Mouse (Mus musculus) myocyte (in vitro differentiated cells): ENCODE data around the gene Rgs9. TPM values are rescaled to one million over a fixed set of nuclear protein-coding genes. Genes with fewer than 3 reads are reported as not detected.

Experiments
- H3K27me3 ChIP-seq: one replicate; pipeline ENCODE4 v1.6.1; 2011; ENCODE audit not compliant: control insufficient read depth, insufficient read depth, insufficient read length
- H3K36me3 ChIP-seq: one replicate; pipeline ENCODE4 v1.6.1; 2011; ENCODE audit not compliant: control insufficient read depth, insufficient read depth
- H3K4me2 ChIP-seq: one replicate; pipeline ENCODE4 v1.6.1; 2011; ENCODE audit warnings: low read depth, control low read depth
- H3K4me3 ChIP-seq: one replicate; pipeline ENCODE4 v1.5.1; 2011; ENCODE audit warnings: mild to moderate bottlenecking, control low read depth, moderate library complexity
- H3K79me2 ChIP-seq: one replicate; pipeline ENCODE4 v1.6.1; 2011; ENCODE audit not compliant: control insufficient read depth, insufficient read depth
- H3ac ChIP-seq: one replicate; pipeline ENCODE4 v1.6.1; 2011; ENCODE audit not compliant: control insufficient read depth, insufficient read length
- CEBPB ChIP-seq: IDR thresholded peaks from 2 replicates; pipeline ENCODE4 v1.6.1; 2011; ENCODE audit warnings: mild to moderate bottlenecking, moderate library complexity; ENCODE audit not compliant: poor library complexity, insufficient read depth, severe bottlenecking
- E2F4 ChIP-seq: IDR thresholded peaks from one replicate; pipeline ENCODE4 v1.6.1; 2011; ENCODE audit warnings: mild to moderate bottlenecking, control low read depth, moderate library complexity; ENCODE audit not compliant: insufficient read depth
- MAX ChIP-seq: IDR thresholded peaks from one replicate; pipeline ENCODE4 v1.6.1; 2011; ENCODE audit warnings: low read depth, mild to moderate bottlenecking, control low read depth
- MYOD1 ChIP-seq, 3 experiments: IDR thresholded peaks; one replicate each; pipeline ENCODE4 v1.6.1; 2011; ENCODE audit warnings: control low read depth in 2 of 3, low read depth in 2 of 3, mild to moderate bottlenecking in 2 of 3, moderate library complexity in 1 of 3; ENCODE audit not compliant: insufficient read length in 2 of 3, control insufficient read depth in 1 of 3
- MYOG ChIP-seq, 3 experiments: IDR thresholded peaks; one replicate each; pipeline ENCODE4 v1.6.1; 2011; ENCODE audit warnings: control low read depth in 2 of 3, low read depth in 2 of 3, mild to moderate bottlenecking in 2 of 3; ENCODE audit not compliant: insufficient read length in 2 of 3, control insufficient read depth in 1 of 3, insufficient read depth in 1 of 3
- POLR2A ChIP-seq: IDR thresholded peaks from one replicate; pipeline ENCODE4 v1.6.1; 2011; ENCODE audit warnings: low read depth, mild to moderate bottlenecking, control low read depth, moderate library complexity; ENCODE audit not compliant: insufficient read length
- POLR2AphosphoS2 ChIP-seq: IDR thresholded peaks from one replicate; pipeline ENCODE4 v1.6.1; 2011; ENCODE audit warnings: low read depth, control low read depth; ENCODE audit not compliant: insufficient read length
- REST ChIP-seq: IDR thresholded peaks from one replicate; pipeline ENCODE4 v1.6.1; 2011; ENCODE audit warnings: mild to moderate bottlenecking, control low read depth, moderate library complexity; ENCODE audit not compliant: insufficient read depth, insufficient read length
- SRF ChIP-seq: IDR thresholded peaks from one replicate; pipeline ENCODE4 v1.6.1; 2011; ENCODE audit warnings: low read depth; ENCODE audit not compliant: control insufficient read depth, insufficient read length
- TCF12 ChIP-seq: IDR thresholded peaks from one replicate; pipeline ENCODE4 v1.6.1; 2011; ENCODE audit warnings: mild to moderate bottlenecking, control low read depth; ENCODE audit not compliant: poor library complexity, insufficient read depth, severe bottlenecking
- TCF3 ChIP-seq: IDR thresholded peaks from one replicate; pipeline ENCODE4 v1.6.1; 2011; ENCODE audit warnings: low read depth, control low read depth; ENCODE audit not compliant: insufficient read length
- USF1 ChIP-seq: IDR thresholded peaks from one replicate; pipeline ENCODE4 v1.6.1; 2011; ENCODE audit warnings: low read depth, mild to moderate bottlenecking, control low read depth, moderate library complexity
- polyA plus RNA-seq: library from polyadenylated mRNA; unstranded; fragments of >200 nt; fragmentation: generic; extraction: Trizol; gene quantifications from one replicate; pipeline ENCODE4 v1.2.1, GENCODE M21; 2012; ENCODE audit warnings: missing spikeins

Gene Rgs9
- polyA plus RNA-seq, 1 experiment: not detected

DNA sequence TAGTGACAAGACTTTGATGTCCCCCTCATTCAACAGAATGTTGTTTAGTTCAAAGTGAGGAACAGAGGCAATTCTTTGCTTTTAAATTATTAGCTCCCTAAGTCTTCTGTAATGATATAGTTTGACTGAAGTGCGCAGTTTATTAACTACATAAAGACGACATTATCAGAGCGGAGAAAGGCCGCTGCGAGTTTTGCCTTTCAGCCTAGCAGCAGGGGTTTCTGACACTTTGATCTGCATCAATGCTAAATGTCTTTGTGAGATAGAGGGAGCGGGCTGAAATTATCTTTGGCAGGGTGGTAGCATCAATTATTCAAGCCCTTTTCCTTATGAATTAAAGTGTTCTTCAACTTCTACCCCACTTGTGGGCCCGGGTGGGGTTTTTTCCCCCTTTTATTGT lies 87.6 kb downstream of the Rgs9 start:
- no peaks in the 10 kb centered on the region for H3K79me2 ChIP-seq
- H3K4me2 ChIP-seq: no peak overlapping the region
- H3K36me3 ChIP-seq: no peaks in the 10 kb centered on the region
- H3K4me3 ChIP-seq: no peak overlapping the region
- H3K27me3 ChIP-seq: no peaks in the 10 kb centered on the region
- H3ac ChIP-seq: no peak overlapping the region
- no peak for TF ChIP-seq REST
- TF ChIP-seq CEBPB: no peak
- no peak for TF ChIP-seq MAX
- no peak for TF ChIP-seq MYOG (IDR thresholded peaks at IDR 0.05; ENCODE audit: control insufficient read depth in 1 of 3, insufficient read depth in 1 of 3, insufficient read length in 2 of 3, low read depth in 2 of 3)
- no peak for TF ChIP-seq E2F4
- no peak for TF ChIP-seq POLR2AphosphoS2
- TF ChIP-seq USF1: no peak
- no peak for TF ChIP-seq TCF12
- TF ChIP-seq SRF: no peak
- TF ChIP-seq POLR2A: no peak
- TF ChIP-seq TCF3: no peak
- TF ChIP-seq MYOD1 (IDR thresholded peaks at IDR 0.05; ENCODE audit: control insufficient read depth in 1 of 3, insufficient read length in 2 of 3, low read depth in 2 of 3): no peak

GRCm38 (mm10) chr11:109206732-109207131 lies 91.2 kb downstream of the Rgs9 start:
- Histone ChIP-seq H3K36me3 (no peaks in the 10 kb centered on the region), H3K27me3 (no peaks in the 10 kb centered on the region), H3K79me2 (no peaks in the 10 kb centered on the region), H3K4me3 (no peak overlapping the region), H3K4me2 (no peak overlapping the region), H3ac (no peak overlapping the region)
- TF ChIP-seq MYOD1 (IDR thresholded peaks at IDR 0.05; ENCODE audit: control insufficient read depth in 1 of 3, insufficient read length in 2 of 3, low read depth in 2 of 3): no peak
- no peak for TF ChIP-seq USF1
- TF ChIP-seq E2F4: no peak
- no peak for TF ChIP-seq REST
- no peak for TF ChIP-seq POLR2A
- no peak for TF ChIP-seq POLR2AphosphoS2
- no peak for TF ChIP-seq MAX
- TF ChIP-seq CEBPB: no peak
- no peak for TF ChIP-seq TCF3
- TF ChIP-seq MYOG (IDR thresholded peaks at IDR 0.05; ENCODE audit: control insufficient read depth in 1 of 3, insufficient read depth in 1 of 3, insufficient read length in 2 of 3, low read depth in 2 of 3): no peak
- no peak for TF ChIP-seq TCF12
- no peak for TF ChIP-seq SRF

DNA sequence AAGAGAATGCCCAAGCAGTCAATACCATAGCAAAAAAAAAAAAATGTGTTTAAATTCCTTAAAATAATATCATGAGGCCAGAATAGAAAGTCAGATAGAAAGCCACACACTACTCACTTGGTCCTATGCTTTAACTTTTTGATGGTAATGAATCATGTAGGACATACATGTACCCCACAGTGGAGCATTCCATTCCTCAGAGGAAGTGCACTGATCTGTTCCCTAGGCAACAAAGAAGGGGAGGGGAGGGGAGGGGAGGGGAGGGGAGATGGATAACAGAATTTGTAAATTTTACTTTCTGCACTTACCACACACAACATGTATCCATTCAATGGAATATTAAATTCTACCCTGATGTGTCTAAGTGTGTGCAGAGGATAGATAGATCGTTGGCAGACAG lies 91.9 kb downstream of the Rgs9 start:
- Histone ChIP-seq H3K4me3 (no peak overlapping the region), H3K79me2 (no peaks in the 10 kb centered on the region), H3K27me3 (no peaks in the 10 kb centered on the region), H3K4me2 (no peak overlapping the region), H3K36me3 (no peaks in the 10 kb centered on the region), H3ac (no peak overlapping the region)
- no peak for TF ChIP-seq E2F4
- TF ChIP-seq POLR2AphosphoS2: no peak
- TF ChIP-seq USF1: no peak
- TF ChIP-seq MYOG (IDR thresholded peaks at IDR 0.05; ENCODE audit: control insufficient read depth in 1 of 3, insufficient read depth in 1 of 3, insufficient read length in 2 of 3, low read depth in 2 of 3): no peak
- no peak for TF ChIP-seq CEBPB
- TF ChIP-seq POLR2A: no peak
- no peak for TF ChIP-seq REST
- TF ChIP-seq MAX: no peak

- no peak for TF ChIP-seq CEBPB
- no peak for TF ChIP-seq MAX
- TF ChIP-seq USF1: no peak
- TF ChIP-seq MYOD1 (IDR thresholded peaks at IDR 0.05; ENCODE audit: control insufficient read depth in 1 of 3, insufficient read length in 2 of 3, low read depth in 2 of 3): no peak
- no peak for TF ChIP-seq POLR2A
- no peak for TF ChIP-seq MYOG (IDR thresholded peaks at IDR 0.05; ENCODE audit: control insufficient read depth in 1 of 3, insufficient read depth in 1 of 3, insufficient read length in 2 of 3, low read depth in 2 of 3)
- TF ChIP-seq SRF: no peak
- no peak for TF ChIP-seq POLR2AphosphoS2
- TF ChIP-seq TCF12: no peak
- TF ChIP-seq E2F4: no peak
- no peak for TF ChIP-seq REST
- no peak for TF ChIP-seq TCF3
- Histone ChIP-seq H3K36me3 (no peaks in the 10 kb centered on the region), H3ac (no peak overlapping the region), H3K4me2 (no peak overlapping the region), H3K79me2 (no peaks in the 10 kb centered on the region), H3K27me3 (no peaks in the 10 kb centered on the region), H3K4me3 (no peak overlapping the region)
These were observed 98.2 kb downstream of the Rgs9 start for GRCm38 (mm10) chr11:109199612-109200293.
